Mouse (Mus musculus) forebrain, embryonic 15.5 days (tissue): ENCODE measurements around the gene Castor1. TPM values are rescaled to one million over a fixed set of nuclear protein-coding genes. Genes with fewer than 3 reads are reported as not detected.

ENCODE experiments used
- ATAC-seq: fragments of 200-750 bp; cut with Nextera tagmentation; replicated peaks from 2 replicates; pipeline ENCODE4 v1.8.0; 2017; ENCODE audit warnings: mild to moderate bottlenecking, moderate TSS enrichment, moderate library complexity
- H3K27ac ChIP-seq: fragments of 300-500 bp; sonication (generic); replicated peaks from 2 replicates; pipeline ENCODE4 v1.5.1; 2015; ENCODE audit warnings: mild to moderate bottlenecking, inconsistent platforms
- H3K27me3 ChIP-seq: fragments of 300-500 bp; sonication (generic); 2 replicates; pipeline ENCODE4 v1.6.1; 2015; ENCODE audit warnings: inconsistent platforms
- H3K36me3 ChIP-seq: fragments of 300-500 bp; sonication (generic); 2 replicates; pipeline ENCODE4 v1.6.1; 2015; ENCODE audit warnings: mild to moderate bottlenecking, inconsistent platforms
- H3K4me1 ChIP-seq: fragments of 300-500 bp; sonication (generic); 2 replicates; pipeline ENCODE4 v1.6.1; 2015; ENCODE audit warnings: inconsistent platforms
- H3K4me2 ChIP-seq: fragments of 300-500 bp; sonication (generic); replicated peaks from 2 replicates; pipeline ENCODE4 v1.6.1; 2015; ENCODE audit warnings: mild to moderate bottlenecking, inconsistent platforms
- H3K4me3 ChIP-seq: fragments of 300-500 bp; sonication (generic); 2 replicates; pipeline ENCODE4 v1.5.1; 2015; ENCODE audit warnings: mild to moderate bottlenecking, inconsistent platforms
- H3K9ac ChIP-seq: fragments of 300-500 bp; sonication (generic); replicated peaks from 2 replicates; pipeline ENCODE4 v1.6.1; 2015; ENCODE audit warnings: mild to moderate bottlenecking, inconsistent platforms
- H3K9me3 ChIP-seq: fragments of 300-500 bp; sonication (generic); 2 replicates; pipeline ENCODE4 v1.6.1; 2016; ENCODE audit warnings: inconsistent platforms
- whole genome bisulfite sequencing: fragments of 180-500 bp; shearing (Covaris S2); methylation state at CpG from one replicate; pipeline ENCODE4 v1.1.7; 2015; ENCODE audit warnings: mixed read lengths; 5-methylcytosine and 5-hydroxymethylcytosine counted together
- polyA plus RNA-seq: library from polyadenylated mRNA; unstranded; fragments of >200 nt; fragmentation: Nextera tagmentation; extraction: Ambion mirVana; gene quantifications from 2 replicates; pipeline ENCODE4 v1.2.1, GENCODE M21; 2015

Gene Castor1
- polyA plus RNA-seq, 1 experiment from 2014 or later: 1.5 TPM

DNA sequence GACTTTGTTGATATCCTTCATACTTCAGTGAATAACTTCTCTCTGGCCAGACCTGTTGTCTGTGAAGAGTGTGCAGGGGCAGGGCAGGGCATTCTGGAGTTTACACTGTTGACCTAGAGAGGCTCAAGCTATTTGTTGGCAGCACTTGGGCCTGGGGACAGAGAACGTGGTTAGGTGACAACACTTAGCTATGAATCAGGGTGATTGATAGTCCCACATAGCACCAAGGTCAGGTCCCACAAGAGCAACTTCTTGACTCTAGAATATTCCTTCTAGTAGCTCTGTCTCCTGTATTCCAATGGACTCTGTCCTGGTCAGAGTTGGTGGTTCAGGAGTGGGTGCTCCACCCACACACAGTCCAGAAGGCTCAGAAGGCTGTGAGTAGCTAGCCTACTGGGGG is 7.2 kb upstream of the Castor1 start:
- ATAC-seq: no peak
- Histone ChIP-seq H3K36me3 (peaks cover 31% of the 10 kb centered on the region), H3K27ac (no peak overlapping the region), H3K4me3 (no peak overlapping the region), H3K9ac (no peak overlapping the region), H3K4me2 (no peak overlapping the region), H3K4me1 (no peaks in the 10 kb centered on the region), H3K9me3 (no peaks in the 10 kb centered on the region), H3K27me3 (no peaks in the 10 kb centered on the region)
- 91% methylated on average over 1 of the region's 1 CpGs for WGBS

DNA sequence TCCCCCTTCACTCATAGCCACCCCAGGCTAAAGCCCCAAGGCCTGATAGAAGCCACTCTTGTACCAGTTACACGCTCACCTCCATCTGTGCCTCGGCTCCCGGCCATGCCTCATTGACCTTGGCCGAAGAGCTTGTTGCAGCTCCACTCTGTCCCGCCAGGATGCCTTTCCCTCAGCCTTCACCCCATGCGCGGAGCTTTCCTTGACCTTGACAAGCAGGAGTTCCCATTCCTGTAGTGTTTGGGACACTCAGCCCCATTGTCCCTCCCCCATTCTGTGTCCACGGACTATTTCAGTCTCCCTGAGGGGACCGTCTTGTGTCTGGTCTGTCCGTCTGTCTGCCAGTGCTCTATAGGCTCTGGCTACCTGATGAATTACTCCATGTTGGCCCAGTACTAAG is 4.9 kb upstream of the Castor1 start:
- H3K4me2 ChIP-seq: no peak overlapping the region
- peaks cover 8% of the 10 kb centered on the region; the same call in 1 of the 2 replicates for H3K27me3 ChIP-seq
- 96% methylated on average over 10 of the region's 10 CpGs for WGBS
- no peak overlapping the region for H3K27ac ChIP-seq
- H3K4me1 ChIP-seq: peaks cover 4% of the 10 kb centered on the region
- no peak overlapping the region for H3K4me3 ChIP-seq
- no peaks in the 10 kb centered on the region for H3K9me3 ChIP-seq
- H3K9ac ChIP-seq: no peak overlapping the region
- no peak for ATAC-seq
- peaks cover 22% of the 10 kb centered on the region for H3K36me3 ChIP-seq

DNA sequence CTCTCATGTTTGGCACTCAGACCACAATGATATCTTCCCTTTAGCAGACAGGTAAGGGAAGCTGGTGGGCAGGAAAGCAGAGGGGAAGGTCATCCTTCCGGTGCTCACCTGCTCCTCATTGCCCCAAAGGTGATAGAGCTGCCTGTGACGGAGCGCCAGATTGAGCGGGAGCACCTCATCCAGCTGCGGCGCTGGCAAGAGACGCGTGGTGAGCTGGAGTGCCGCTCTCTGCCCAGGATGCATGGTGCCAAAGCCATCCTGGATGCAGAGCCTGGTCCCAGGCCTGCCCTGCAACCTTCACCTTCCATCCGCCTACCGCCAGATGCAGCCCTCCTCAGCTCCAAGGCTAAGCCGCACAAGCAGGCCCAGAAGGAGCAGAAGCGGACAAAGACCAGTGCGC is 3.5 kb upstream of the Castor1 start:
- ATAC-seq: no peak
- Histone ChIP-seq H3K36me3 (peaks cover 14% of the 10 kb centered on the region), H3K4me1 (peaks cover 8% of the 10 kb centered on the region), H3K9me3 (no peaks in the 10 kb centered on the region), H3K4me3 (no peak overlapping the region), H3K27ac (no peak overlapping the region), H3K4me2 (no peak overlapping the region), H3K9ac (no peak overlapping the region), H3K27me3 (peaks cover 19% of the 10 kb centered on the region)
- WGBS: 96% methylated on average over 14 of the region's 14 CpGs

DNA sequence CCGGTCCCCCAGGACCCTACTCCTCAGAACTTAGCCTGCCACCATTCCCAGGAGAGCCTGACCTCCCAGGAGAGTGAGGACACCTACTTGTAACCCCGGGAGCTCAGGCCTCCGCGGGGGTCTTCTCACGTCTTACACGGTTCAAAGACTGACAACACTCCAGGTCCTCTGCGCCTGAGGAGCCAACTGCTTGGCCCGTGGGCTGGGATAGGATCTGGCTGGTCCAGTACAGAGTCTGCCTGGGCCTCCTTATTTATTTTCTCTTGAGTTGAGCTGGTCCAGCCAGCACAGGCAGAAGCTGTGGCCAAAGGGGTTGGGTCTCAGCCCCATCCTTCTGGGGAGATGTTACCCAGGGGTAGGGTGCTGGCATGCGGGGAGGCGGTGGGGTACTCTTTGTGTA is 3.0 kb upstream of the Castor1 start:
- H3K4me3 ChIP-seq: no peak overlapping the region
- no peak for ATAC-seq
- peaks cover 9% of the 10 kb centered on the region for H3K36me3 ChIP-seq
- H3K27me3 ChIP-seq: peaks cover 21% of the 10 kb centered on the region
- H3K9me3 ChIP-seq: no peaks in the 10 kb centered on the region
- H3K27ac ChIP-seq: no peak overlapping the region
- no peak overlapping the region for H3K4me2 ChIP-seq
- peaks cover 8% of the 10 kb centered on the region for H3K4me1 ChIP-seq
- H3K9ac ChIP-seq: no peak overlapping the region
- 82% methylated on average over 10 of the region's 10 CpGs for WGBS

DNA sequence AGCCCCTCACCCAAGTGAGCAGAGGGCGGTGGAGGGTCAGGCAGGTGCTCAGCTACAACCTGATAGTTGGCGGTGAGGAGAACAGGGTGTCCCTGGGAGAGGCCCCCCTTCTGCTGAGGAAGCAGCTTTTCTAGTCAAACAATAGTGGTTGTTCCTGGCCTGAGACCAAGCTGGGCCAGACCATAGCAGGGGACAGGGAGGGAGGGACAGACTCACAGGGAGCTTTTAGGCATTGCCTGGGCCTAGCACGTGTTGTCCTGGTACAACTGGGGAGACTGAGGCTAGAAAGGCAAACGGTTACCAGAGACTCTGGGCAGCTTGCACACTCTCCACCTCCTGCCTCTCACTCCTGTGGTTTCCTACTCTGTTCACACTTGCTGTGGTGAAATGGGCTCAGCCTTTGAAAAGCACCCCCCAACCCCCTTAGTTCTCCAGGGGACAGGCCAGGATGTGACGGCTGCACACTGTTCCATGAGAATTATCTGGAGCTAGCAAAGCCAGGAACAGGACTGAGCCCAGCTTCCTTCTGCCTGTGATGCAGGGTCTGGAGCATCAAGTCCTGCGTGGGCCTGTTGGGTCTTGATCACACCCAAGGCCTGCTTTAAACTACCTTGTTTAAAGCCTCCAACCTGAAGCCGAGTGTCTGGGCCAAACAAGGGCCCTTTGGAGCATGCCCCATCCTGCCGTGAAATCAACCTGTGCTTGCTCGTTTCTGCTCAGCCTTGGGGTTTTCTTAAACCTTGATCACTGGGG is 1.6 kb upstream of the Castor1 start:
- 79% methylated on average over 9 of the region's 9 CpGs for WGBS
- Histone ChIP-seq H3K4me2 (no peak overlapping the region), H3K27ac (no peak overlapping the region), H3K27me3 (peaks cover 24% of the 10 kb centered on the region), H3K36me3 (peaks cover 8% of the 10 kb centered on the region), H3K4me1 (peaks cover 8% of the 10 kb centered on the region), H3K4me3 (no peak overlapping the region), H3K9ac (no peak overlapping the region), H3K9me3 (no peaks in the 10 kb centered on the region)
- ATAC-seq: no peak

DNA sequence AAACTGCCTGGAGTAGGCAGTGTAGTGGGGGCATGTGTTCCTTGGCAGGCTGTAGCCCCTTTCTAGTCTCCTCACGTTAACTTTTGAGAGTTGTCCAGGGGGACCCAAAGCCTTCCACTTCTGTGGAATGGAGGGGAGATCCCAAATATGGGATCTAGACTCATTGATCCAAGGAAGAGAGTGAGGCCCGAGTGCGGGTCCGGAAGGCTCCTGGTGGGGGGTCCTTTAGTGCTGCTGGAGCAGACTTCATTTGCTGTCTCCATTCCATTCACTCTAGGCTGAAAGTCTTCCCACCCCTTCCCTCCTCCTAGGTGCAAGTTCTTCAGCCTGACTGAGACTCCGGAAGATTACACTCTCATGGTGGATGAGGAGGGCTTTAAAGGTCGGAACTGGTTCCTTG is 612 bp downstream of the Castor1 start:
- H3K36me3 ChIP-seq: peaks cover 4% of the 10 kb centered on the region; the same call in 1 of the 2 replicates
- H3K9me3 ChIP-seq: no peaks in the 10 kb centered on the region
- no peak for ATAC-seq
- H3K27me3 ChIP-seq: peaks cover 24% of the 10 kb centered on the region
- H3K9ac ChIP-seq: peak overlapping the region; percentile 37
- peak overlapping the region; percentile 63 for H3K4me2 ChIP-seq
- 4% methylated on average over 6 of the region's 6 CpGs for WGBS
- H3K4me3 ChIP-seq: peak overlapping the region; percentile 40
- peaks cover 8% of the 10 kb centered on the region for H3K4me1 ChIP-seq
- H3K27ac ChIP-seq: no peak overlapping the region

DNA sequence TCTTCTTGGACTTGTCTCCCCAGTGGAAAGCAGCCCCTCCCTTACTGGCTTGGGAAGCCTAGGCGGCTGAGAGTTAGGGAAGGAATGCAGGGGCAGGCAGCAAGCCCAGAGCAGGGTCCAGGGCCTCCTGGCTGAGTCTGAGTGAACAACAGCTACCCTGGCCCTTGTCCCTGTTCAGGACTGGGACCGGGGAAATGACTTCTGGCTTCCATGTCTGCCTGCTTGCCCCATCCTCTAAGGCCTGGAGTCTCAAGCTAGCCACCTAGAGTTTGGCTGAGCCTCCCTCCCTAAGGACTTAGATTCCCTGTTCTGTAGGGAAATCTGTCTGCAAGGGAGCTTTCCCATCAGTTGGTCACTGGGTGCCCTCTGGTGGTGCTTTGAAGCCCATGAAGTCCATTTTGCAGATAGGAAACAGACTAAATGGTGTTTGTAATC is 1.3 kb downstream of the Castor1 start:
- WGBS: 11% methylated on average over 2 of the region's 2 CpGs
- peaks cover 8% of the 10 kb centered on the region for H3K4me1 ChIP-seq
- ATAC-seq: no peak

DNA sequence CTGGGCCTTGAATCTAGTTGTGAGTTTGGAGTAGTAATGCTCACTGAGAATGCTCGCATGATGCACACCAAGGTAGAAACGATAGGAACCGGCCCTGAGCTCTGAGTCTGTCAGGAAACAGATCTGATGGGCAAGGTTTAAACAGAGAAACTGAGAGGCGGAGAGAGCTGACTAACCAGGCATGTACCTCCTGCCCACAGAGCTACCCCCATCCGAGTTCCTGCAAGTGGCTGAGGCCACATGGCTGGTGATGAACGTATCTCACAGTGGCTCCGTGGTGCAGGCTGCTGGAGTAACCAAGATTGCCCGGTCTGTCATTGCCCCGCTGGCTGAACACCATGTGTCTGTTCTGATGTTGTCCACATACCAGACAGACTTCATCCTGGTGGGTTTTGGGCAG is 1.9 kb downstream of the Castor1 start:
- ATAC-seq: no peak
- Histone ChIP-seq H3K4me1 (peaks cover 8% of the 10 kb centered on the region), H3K27ac (no peak overlapping the region), H3K4me2 (no peak overlapping the region), H3K9ac (no peak overlapping the region), H3K27me3 (peaks cover 24% of the 10 kb centered on the region), H3K9me3 (no peaks in the 10 kb centered on the region), H3K36me3 (no peaks in the 10 kb centered on the region), H3K4me3 (no peak overlapping the region)
- 59% methylated on average over 9 of the region's 9 CpGs for WGBS

More for the DNA sequence above, 1.3 kb downstream of the Castor1 start:
- Histone ChIP-seq H3K27me3 (peaks cover 24% of the 10 kb centered on the region), H3K4me3 (no peak overlapping the region), H3K9me3 (no peaks in the 10 kb centered on the region), H3K27ac (no peak overlapping the region), H3K36me3 (peaks cover under 1% of the 10 kb centered on the region; the same call in 1 of the 2 replicates), H3K9ac (no peak overlapping the region), H3K4me2 (no peak overlapping the region)

DNA sequence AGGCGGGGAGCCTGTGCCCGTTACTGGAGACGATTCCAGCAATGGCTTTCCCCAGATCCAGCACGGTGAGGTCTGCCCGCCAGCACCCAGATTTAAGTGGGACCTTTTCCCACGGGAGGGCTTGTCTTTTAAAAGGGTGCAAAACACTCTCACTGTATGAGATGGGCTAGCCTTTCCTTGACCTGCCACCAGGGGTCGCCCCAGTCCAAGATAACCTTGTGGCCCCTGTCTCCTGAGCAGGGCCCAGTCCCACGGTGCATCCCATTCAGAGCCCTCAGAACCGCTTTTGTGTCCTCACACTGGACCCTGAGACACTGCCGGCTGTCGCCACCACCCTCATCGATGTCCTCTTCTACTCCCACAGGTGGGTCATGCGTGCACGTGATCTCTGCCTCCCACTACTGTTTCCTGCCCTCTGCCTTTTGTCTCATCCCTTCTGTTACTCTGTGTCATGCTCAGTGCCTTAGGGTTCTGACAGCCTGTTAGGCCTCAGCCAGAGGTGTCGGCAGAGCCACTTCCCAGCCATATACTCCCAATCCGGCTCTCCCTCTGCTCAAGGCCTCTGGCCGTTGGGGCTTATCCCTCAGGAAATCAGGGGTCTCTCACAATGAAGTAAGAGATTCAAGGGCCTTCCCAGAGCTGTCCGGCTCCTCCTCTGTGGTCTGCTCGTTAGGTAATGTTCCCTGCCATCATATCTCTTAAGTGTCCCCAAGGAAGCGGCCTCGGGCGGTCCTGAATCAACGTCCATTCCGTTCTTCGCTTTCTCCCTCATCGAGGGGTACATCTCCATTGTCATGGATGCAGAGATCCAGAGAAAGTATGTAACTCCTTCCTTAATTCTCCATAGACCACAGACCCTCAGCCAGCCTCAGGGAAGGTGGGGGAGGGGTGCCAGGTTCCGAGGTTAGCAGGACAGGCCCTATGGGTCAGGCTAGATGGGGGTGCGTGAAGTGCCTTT is 2.7 kb downstream of the Castor1 start:
- H3K36me3 ChIP-seq: no peaks in the 10 kb centered on the region
- H3K4me3 ChIP-seq: no peak overlapping the region
- no peak overlapping the region for H3K27ac ChIP-seq
- H3K9ac ChIP-seq: no peak overlapping the region
- H3K4me2 ChIP-seq: no peak overlapping the region
- H3K4me1 ChIP-seq: peaks cover 8% of the 10 kb centered on the region
- H3K9me3 ChIP-seq: no peaks in the 10 kb centered on the region
- no peak for ATAC-seq
- 49% methylated on average over 28 of the region's 28 CpGs for WGBS
- H3K27me3 ChIP-seq: peaks cover 24% of the 10 kb centered on the region

DNA sequence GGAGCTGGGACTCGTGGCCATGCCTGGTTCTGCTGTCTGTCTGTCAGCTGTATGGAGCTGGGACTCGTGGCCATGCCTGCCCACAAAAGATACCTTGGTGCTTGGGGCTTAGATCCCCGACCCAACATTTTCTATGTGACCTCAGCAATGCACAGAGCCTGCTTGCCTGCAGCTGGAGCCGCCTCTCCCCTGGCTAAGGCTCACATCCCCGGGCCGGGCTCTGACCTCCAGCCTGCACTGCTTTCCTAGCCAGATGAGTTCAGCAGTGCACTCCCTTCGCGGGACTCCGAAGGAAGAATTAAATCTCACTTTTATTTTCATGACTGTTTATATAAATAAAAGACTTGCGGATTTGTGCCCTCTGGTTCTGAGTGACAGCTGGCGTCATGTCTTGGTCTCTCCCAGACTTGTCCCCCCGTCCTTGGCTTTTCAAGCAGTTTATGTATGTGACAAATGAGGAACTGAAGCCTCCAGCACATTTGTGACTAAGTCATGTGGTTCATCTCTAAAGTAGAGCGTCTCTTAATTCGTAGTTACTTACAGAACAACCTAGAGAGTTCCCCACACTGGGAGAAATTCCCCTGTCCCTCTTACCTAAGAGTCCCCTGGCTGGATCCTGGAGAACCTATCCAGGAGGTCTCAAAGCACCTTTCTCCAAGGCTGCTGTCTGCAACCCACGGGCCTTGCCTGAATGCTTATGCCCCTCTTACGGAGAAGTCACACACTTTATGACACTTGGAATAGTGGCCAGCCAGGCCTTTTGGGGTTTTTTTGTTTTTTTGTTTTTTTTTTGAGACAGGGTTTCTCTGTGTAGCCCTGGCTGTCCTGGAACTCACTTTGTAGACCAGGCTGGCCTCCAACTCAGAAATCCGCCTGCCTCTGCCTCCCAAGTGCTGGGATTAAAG is 4.3 kb downstream of the Castor1 start:
- Histone ChIP-seq H3K4me1 (peaks cover 8% of the 10 kb centered on the region), H3K27ac (no peak overlapping the region), H3K4me3 (no peak overlapping the region), H3K36me3 (no peaks in the 10 kb centered on the region), H3K27me3 (peaks cover 24% of the 10 kb centered on the region), H3K9me3 (no peaks in the 10 kb centered on the region), H3K4me2 (no peak overlapping the region), H3K9ac (no peak overlapping the region)
- 77% methylated on average over 17 of the region's 17 CpGs for WGBS
- ATAC-seq: no peak

DNA sequence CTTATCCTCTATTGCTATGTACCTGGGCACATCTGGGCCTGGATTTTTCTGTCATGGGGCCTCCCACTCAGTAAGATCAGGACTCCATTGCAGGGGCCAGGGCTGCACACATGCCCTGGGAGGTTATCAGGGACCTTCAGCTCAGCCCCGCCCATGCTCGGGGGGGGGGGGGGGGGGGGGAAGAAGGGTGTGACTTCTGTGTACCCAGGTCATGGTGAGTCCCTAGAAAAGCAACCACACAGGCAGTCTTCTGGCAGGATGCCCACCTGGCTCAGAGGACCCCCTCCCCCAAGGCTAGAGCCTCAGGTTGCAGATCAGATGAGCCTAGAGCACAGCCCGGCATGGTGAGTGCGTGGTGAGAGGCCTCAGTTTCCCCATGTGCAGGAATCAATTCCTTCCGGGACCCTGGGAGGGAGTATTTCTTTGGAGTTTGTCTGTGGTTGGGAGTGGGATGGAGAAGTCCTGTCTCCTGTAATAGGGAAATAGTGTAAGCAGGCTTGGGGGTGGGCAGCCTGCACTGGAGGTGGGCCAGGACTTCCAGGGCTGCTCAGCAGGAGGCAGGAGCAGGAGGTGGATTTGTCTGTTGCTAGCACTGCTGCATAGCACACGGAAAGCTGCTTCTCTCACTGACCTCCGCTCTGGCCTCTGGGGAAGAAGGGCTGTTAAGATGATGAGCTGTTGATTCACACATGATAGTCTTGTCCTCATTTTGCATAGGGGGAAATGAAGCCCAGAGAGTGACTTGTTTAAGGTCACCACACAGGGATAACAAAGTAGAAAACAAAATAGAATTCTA is 5.6 kb downstream of the Castor1 start:
- Histone ChIP-seq H3K4me2 (no peak overlapping the region), H3K36me3 (no peaks in the 10 kb centered on the region), H3K4me3 (no peak overlapping the region), H3K27me3 (peaks cover 12% of the 10 kb centered on the region; the same call in 1 of the 2 replicates), H3K27ac (no peak overlapping the region), H3K9me3 (no peaks in the 10 kb centered on the region), H3K9ac (no peak overlapping the region), H3K4me1 (no peaks in the 10 kb centered on the region)
- no peak for ATAC-seq
- WGBS: 36% methylated on average over 6 of the region's 7 CpGs
